ENCODE assay signal across 19 mouse cellular contexts in the genomic region with DNA sequence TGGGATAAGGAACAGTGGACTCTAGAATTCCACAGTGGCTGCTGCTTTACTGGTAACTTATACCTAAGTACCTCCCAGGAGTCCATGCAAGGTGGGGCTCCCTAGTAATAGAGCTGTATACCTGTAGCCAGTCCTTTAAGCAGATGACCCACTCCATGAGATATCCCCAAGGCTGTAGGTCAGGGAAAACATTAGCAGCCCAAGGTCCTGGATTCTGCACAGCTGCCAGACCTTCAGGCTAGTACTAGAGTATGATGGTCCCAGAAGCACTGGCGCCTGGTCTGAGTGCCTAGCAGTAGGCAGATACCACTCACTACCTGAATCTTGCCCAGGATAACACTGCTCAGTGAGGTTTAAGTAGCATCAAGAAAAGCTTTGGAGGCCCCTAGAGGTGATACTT. TPM values are rescaled to one million over a fixed set of nuclear protein-coding genes. Genes with fewer than 3 reads are reported as not detected.
DNase-seq lines count a peak whose midpoint lies in the region; ATAC-seq and TF ChIP-seq lines count a peak whose summit lies in the region.
"Had no signal": no experiment of that assay in that cellular context is flagged by ENCODE, and none has a peak within 500 bp of the region (broad histone marks: within the 10 kb centered on the region; RNA-seq: fewer than 3 reads in every experiment).

No protein-coding gene starts in this region.

- peak; percentile 56 for DNase-seq in adrenal gland, adult 2 months
- no peak for DNase-seq in adrenal gland, postnatal 4 days (ENCODE audit: low spot score in 2 of 2)
- DNase-seq in thymus, adult 2 months = no peak
- DNase-seq in thymus, postnatal 10 days (ENCODE audit: low spot score in 2 of 2) = no peak
- DNase-seq in right cerebral cortex, adult 18-20 months = no peak
- DNase-seq: adrenal gland, adult 8-10 months; cerebellum, adult 11 months; cerebellum, adult 8-10 months; gastrocnemius, postnatal 36 days; heart, postnatal 36 days had no signal

- TF ChIP-seq CTCF in thymus, adult 2 months (IDR thresholded peaks at IDR 0.05; ENCODE audit: borderline replicate concordance, control insufficient read depth, extremely low read depth, insufficient read depth, low read length, poor library complexity) = no peak

- no peak overlapping the region for H3K4me3 ChIP-seq in thymus, adult 2 months (ENCODE audit: control insufficient read depth, insufficient read depth, low read length)
- H3K4me3 ChIP-seq in intestine, embryonic 16.5 days (ENCODE audit: low read length) = no peak overlapping the region
- H3K4me3 ChIP-seq: embryonic facial prominence, embryonic 15.5 days; erythroblast, embryonic 14.5 days; forebrain, embryonic 10.5 days; heart, embryonic 13.5 days had no signal

- TF ChIP-seq POLR2A in thymus, adult 2 months (IDR thresholded peaks at IDR 0.05; ENCODE audit: control insufficient read depth, extremely low read depth, insufficient read depth, low read length, poor library complexity) = no peak

- no peak overlapping the region for H3K9ac ChIP-seq in intestine, embryonic 16.5 days (ENCODE audit: low read depth, low read length)
- H3K9ac ChIP-seq: embryonic facial prominence, embryonic 15.5 days; heart, embryonic 13.5 days had no signal

- 100% methylated on average over 1 of the region's 1 CpGs for WGBS in thymus, adult 2 months
- 83% methylated on average over 1 of the region's 1 CpGs for WGBS in intestine, embryonic 16.5 days

- no peaks in the 10 kb centered on the region for H3K36me3 ChIP-seq in thymus, adult 2 months (ENCODE audit: control insufficient read depth, insufficient read depth, low read length)
- H3K36me3 ChIP-seq in intestine, embryonic 16.5 days (ENCODE audit: control insufficient read depth, insufficient read depth, low read length) = no peaks in the 10 kb centered on the region
- H3K36me3 ChIP-seq: embryonic facial prominence, embryonic 15.5 days; forebrain, embryonic 10.5 days; heart, embryonic 13.5 days had no signal

- no peak overlapping the region for H3K4me2 ChIP-seq in intestine, embryonic 16.5 days (ENCODE audit: low read depth, low read length)
- H3K4me2 ChIP-seq: embryonic facial prominence, embryonic 15.5 days had no signal

- H3K4me1 ChIP-seq in thymus, adult 2 months (replicated peaks; ENCODE audit: control insufficient read depth, insufficient read depth, low read length) = peaks cover 62% of the 10 kb centered on the region
- peaks cover 22% of the 10 kb centered on the region for H3K4me1 ChIP-seq in intestine, embryonic 16.5 days (ENCODE audit: control insufficient read depth, insufficient read depth, low read length)

- no peaks in the 10 kb centered on the region for H3K27me3 ChIP-seq in thymus, adult 2 months (ENCODE audit: control insufficient read depth, insufficient read depth, low read length)
- H3K27me3 ChIP-seq in intestine, embryonic 16.5 days (replicated peaks; ENCODE audit: control insufficient read depth, insufficient read depth, low read length) = no peaks in the 10 kb centered on the region
- H3K27me3 ChIP-seq: embryonic facial prominence, embryonic 15.5 days; heart, embryonic 13.5 days; Patski had no signal

- ATAC-seq in intestine, embryonic 16.5 days = peak; percentile 18; the same call in 1 of the 2 replicates
- ATAC-seq in cerebellum, adult (ENCODE audit: insufficient number of reproducible peaks, low FRiP score, low TSS enrichment) = no peak
- ATAC-seq: forebrain, embryonic 14.5 days; hindbrain, embryonic 16.5 days; Patski had no signal

- H3K27ac ChIP-seq in thymus, adult 2 months (ENCODE audit: control insufficient read depth, insufficient read depth, low read length) = peak overlapping the region; percentile 72
- no peak overlapping the region for H3K27ac ChIP-seq in intestine, embryonic 16.5 days (ENCODE audit: low read length)
- H3K27ac ChIP-seq: embryonic facial prominence, embryonic 15.5 days; forebrain, embryonic 10.5 days; heart, embryonic 13.5 days had no signal

- no peaks in the 10 kb centered on the region for H3K9me3 ChIP-seq in intestine, embryonic 16.5 days (ENCODE audit: control insufficient read depth, low read length)
- H3K9me3 ChIP-seq: embryonic facial prominence, embryonic 15.5 days; forebrain, embryonic 10.5 days; heart, embryonic 13.5 days had no signal

RNA-seq across cellular contexts. Expression of a gene that starts 28.7 kb away (rescaled TPM):
- 10 to 100 TPM in 1 of 2 experiments, 1 to 10 TPM in 1; 8.2 to 19.1 TPM for total RNA-seq in adrenal gland, adult 2 months (2021)
- 8.1 and 13.5 TPM in 2 replicates for polyA plus RNA-seq in adrenal gland, adult 2 months (2012; rRNA removed)
- 10 to 100 TPM; 25.0 to 28.6 TPM for total RNA-seq in adrenal gland, postnatal 4 days (2021)
- 90.5 and 92.3 TPM in 2 replicates for polyA plus RNA-seq in thymus, adult 2 months (2012; rRNA removed)
- 11.8 and 15.5 TPM in 2 replicates for polyA plus RNA-seq in intestine, embryonic 16.5 days (2015; fragmentation: Nextera tagmentation; extraction: Ambion mirVana)
